Mouse (Mus musculus) neural tube, embryonic 10.5 days (tissue): ENCODE data around the gene Nadk.

Experiments used
- DNase-seq: peaks from one replicate; pipeline ENCODE4 v3.0.0-alpha.2; 2017; ENCODE audit warnings: low spot score; ENCODE audit errors: extremely low spot score

Nadk gene

DNA sequence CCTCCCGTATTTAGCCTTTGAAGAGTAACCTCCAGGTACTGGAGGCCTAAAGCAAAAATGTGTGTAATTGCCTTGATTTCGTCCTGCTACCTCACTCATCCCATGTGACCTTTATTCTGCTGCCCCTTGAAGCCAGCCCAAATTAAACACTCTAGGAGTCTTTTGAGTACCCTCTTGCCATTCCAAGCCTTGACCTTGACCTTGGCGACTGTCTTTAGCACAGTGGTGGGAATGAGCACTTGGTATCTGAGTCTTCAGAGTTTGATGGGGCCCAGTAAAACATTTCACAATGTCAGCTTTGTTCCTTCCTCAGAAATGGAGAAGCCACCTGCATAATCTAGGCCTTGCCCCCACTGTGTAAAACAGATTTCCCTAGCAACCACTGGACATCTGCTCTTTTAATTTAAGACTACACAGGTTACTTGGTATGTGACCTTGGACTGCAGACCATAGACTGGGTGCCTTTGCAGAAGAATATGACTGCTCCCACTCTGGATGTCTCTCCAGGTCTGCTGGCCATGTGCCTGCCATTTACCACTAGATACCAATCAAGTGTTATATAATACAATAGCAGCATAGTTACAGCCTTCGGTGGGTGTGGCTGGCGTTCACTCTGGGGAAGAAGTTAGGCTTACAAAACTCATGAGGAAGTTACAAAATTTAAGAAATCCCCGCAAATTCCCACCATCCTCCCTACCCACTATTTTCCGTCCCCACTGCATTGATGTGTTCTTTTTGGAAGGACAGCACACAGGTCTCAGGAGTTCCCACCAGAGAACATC, at the start of gene Nadk:
TSS of gene Nadk (plus strand) at position 718 of the 782 bp plus-strand sequence.
- DNase-seq: no peak

DNA sequence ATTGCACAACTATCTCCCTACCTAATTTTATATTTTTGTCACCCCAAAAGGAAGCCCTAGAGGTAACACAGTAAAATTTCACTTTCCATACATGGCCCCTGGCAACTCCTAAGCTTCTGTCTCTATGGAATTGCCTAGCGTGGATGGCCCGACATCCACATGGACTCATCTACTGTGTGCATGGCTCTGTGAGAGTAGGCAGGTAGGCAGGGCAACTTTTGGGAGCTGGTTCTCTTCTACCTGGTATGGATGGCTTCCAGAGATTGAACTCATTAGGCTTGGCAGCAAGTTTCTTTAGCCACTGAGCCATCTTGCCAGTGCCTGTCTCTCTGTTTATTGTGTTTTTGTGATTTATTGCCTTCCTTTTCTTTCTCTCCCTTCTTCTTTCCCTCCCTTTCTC, 47.4 kb upstream of the Nadk start:
- no peak for DNase-seq

- DNase-seq: no peak
Measured at GRCm38 (mm10) chr4:155517948-155518517, 44.1 kb upstream of the Nadk start.

DNA sequence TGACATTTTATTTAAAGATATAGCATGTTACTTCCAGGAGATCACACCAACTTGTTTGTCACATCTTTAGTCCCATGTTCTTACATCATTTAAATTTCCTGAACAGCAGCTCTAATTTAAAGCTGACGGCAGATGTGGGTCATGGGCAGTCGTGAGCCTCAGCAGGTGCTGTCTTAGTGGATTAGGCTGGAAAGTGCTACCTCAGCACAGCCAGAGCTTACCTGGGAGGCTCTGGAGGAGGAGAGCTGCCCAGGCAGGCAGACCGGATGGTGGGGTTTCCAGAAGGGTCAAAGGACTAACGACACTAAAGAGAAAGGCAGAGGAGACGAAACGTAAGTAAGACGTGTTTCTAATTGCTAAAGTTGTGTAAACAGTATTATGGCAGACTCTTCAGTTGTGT, 39.9 kb upstream of the Nadk start:
- DNase-seq: no peak

DNA sequence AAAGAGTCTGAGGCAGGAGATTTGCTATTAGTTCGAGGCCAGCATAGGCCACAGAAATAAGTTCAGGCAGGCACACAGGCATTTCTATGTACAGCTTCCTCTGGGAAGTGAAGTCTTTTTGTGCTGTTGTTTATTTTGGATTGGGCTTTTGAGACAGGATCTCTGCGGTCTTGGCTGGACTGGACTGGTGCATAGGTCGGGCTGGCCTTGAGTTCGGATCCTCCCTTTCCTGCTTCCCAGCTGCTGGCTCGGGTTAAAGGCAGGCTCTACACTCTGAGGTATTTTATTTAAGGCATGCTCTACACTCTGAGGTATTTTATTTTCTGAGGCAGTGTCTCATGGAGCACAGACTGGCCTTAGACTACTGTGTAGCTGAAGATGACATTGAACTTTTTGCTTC, 36.4 kb upstream of the Nadk start:
- no peak for DNase-seq

GRCm38 (mm10) chr4:155529294-155529693, 32.9 kb upstream of the Nadk start:
- DNase-seq: no peak

GRCm38 (mm10) chr4:155549993-155550392, 12.2 kb upstream of the Nadk start:
- DNase-seq: no peak

DNA sequence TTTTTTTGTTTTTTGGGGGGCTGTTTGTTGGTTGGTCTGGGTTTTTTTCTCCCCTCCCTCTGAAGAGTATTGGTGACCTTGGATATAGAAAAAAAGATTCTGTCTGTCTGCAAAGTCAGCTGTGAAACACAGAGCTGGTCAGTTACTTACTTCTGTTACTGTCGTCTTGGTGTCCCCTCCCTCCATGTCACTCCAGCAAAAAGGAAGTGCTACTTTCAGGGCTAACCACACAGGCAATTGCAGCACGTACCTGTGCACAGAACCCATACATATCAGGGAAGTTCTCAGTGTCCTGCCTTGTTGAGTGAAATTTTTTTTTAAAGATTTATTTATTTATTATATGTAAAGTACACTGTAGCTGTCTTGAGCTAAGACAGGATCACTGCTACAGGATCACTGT, 11.7 kb upstream of the Nadk start:
- DNase-seq: no peak

GRCm38 (mm10) chr4:155551073-155551472, 11.1 kb upstream of the Nadk start:
- DNase-seq: no peak

DNA sequence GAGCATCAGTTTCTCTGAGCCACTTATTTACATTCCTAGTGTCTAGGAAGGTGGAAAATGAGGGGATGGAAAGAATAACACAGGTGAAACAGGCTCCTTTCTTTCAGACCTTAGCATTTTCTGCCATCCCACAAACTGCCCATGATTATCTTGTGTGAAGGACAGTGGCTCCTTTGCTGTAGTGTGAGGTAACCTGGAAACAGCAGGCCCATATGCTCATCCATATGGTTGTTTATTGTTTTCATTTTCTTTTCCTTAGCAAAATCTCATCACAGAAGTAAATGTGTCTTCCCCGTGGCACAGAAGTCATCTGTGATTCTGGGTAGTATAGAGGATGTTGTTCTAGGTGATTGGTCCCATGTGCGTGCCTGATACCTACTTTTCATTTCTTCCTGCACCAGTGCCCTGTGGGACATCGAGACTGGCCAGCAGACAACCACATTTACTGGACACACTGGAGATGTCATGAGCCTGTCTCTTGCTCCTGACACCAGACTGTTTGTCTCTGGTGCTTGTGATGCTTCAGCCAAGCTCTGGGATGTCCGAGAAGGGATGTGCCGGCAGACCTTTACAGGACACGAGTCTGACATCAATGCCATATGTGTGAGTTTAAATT, 9.2 kb upstream of the Nadk start:
- no peak for DNase-seq

GRCm38 (mm10) chr4:155554880-155555279, 7.3 kb upstream of the Nadk start:
- no peak for DNase-seq

DNA sequence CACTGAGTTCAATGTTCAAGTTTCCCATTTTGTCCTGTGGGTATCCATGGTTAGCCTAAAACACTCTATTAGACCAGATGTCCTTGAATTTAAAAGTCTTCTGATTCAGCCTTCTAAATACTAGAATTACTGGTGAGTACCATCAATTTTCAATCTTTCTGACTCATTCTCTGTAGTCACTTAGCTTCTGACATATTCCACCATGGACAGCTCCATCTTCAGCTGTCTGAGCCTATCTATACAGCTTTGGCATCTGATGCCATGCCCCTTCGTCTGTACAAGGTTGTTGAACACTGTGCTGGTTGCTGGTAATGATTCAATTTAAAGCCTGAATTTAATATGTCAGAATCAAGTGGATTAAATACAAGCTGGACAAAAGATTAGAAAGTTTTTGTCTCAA, 6.7 kb upstream of the Nadk start:
- no peak for DNase-seq

DNA sequence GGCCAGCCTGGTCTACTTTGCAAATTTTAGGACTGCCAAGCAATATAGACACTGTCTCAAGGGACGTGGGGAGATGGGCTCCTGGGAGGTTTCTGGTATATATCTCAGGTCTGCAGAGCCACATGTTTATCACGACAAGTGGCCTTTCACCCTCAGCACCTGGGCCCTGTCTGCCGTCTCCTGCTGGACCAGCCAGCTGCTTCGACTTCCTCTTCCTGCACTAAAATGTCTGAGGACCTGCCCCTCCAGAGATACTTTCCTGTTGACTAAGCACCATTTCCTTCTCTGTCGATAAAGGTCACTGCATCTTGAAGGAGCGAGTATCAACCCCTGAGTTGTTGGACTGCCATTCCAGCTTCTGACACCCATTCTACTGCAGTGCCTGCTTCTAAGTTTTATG, 2.7 kb upstream of the Nadk start:
- no peak for DNase-seq

DNA sequence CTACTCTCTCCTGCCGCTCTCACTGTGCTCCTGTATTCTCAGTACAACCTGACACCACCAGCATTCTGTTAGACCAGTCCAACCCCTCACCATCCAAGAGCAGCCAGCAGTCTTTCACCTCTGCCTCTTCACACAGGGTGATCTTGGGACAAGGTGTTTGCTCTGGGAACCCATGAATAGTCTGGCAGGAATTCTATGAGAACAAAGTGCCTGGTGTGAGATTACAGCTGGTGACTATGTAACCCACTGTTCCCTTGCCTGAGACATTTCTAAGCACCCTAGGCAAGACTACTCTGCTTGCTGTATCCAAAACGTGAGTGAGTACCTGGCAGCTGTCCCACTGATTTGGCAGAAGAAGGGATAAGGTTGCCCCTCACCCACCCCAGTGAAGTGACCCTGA, 1.2 kb upstream of the Nadk start:
- no peak for DNase-seq

- DNase-seq: peak; percentile 49
Measured at GRCm38 (mm10) chr4:155562725-155563399, 684 bp downstream of the Nadk start.

DNA sequence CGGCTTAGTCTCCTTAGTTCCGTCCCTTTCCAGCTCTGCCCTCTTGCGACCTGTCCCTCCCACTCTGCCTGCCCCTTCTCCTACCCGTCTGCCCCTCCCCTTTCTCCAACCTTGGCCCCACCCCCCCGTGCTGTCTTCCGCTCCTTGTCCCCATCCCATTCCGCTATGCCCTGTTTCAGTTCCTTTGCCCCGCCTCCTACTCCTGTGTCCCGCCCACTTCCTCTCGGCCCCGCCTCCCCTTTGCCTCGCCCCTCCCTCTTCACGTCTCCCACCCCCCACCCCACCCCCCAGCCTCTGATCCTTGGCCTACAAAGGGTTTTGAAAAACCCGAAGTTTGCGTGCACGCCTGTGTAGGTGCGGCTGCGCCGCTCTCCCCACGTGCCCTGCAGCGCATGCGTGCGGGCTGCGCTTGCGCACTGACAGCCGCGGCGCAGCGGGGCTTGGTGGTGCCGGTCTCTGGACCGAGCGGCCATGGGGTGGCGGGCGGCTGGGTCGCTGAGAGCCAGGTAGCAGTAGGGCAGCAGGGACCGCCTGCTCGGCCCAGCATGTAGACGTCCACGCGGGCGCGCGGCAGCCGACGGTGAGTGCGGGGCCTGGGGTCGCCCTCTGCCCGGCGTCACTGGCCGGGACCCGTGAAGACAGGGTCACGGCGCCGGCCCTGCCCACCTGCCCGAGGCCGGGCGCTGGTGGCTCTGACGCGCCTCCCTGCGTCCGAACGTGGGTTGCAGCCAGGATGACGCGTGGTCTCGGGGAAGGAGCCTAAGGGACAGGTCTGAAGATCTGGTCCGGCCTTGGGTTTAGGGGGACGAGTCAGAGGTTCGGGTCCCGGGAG, 1.4 kb downstream of the Nadk start:
- DNase-seq: peak; percentile 99

DNA sequence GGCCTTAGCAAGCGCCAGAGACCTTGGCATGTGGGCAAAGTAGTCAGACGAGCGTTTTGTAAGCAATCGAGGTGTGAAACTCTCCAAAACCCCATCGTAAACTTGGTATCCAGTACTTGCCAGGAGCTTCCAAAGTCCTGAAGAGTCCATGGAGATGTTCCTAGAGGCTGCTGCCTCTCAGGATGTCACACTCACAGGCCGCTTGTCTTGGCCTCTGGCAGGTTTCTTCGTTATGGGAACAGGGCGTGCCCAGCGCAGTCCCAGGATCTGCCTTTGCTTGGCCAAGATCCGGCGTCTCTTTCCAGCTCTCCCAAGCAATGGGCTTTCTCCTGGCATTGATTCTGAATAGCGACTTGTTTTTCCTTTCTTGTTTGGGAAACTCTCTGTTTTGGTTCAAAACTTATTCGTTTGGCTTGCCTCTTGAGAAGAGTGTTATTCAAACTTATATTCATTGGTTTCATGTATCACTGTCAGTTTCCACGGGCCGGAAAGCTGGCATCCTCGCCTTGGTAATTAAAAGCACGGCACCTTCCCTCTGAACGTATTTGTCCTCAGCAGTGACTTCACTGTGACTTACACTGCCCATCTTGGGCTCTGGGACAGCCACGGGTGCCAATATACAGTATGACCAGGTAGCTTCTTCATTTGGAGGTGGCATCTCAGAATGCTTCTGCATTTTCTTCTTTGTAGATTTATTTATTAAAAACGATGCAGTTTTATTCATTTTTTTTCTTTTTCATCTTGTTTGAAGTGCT, 2.3 kb downstream of the Nadk start:
- no peak for DNase-seq

DNA sequence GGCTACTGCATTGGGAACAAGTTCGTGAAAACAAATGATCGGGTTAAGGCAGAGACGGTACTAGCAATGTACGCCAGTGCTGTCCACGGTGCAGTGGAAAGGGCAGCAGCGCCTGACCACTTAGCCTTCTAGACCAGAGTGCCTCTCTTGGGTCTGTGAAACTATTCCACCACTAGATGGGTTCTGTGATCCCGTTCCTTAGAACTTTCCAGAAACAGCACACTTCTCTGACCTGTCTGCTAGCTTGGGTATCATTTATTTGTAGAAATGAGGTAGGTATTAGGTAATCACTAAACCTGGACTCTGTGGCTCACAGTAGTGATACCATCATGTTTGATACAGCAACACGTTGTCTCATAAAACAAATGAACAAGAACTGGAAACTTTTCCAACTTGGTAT, 4.4 kb downstream of the Nadk start:
- DNase-seq: no peak

DNA sequence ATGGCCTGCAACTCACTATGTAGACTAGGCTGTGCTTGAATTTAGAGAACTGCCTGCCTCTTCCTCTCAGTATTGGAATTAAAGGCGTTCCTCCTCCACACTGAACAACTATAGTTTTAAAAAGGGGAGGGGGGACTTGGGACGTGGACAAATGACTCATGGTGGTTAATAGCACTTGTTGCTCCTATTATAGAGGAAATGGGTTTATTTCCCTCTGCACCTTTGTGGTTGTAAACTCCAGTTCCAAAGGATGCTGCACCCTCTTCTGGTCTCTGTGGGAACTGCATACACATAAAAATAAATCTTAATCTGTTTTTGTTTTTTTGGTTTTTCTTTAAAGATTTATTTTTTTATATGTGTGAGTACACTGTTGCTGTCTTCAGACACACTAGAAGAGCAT, 6.0 kb downstream of the Nadk start:
- no peak for DNase-seq

GRCm38 (mm10) chr4:155568632-155569370, 6.6 kb downstream of the Nadk start:
- no peak for DNase-seq
